ENCODE assay signal across 8 mouse cellular contexts in the genomic region with DNA sequence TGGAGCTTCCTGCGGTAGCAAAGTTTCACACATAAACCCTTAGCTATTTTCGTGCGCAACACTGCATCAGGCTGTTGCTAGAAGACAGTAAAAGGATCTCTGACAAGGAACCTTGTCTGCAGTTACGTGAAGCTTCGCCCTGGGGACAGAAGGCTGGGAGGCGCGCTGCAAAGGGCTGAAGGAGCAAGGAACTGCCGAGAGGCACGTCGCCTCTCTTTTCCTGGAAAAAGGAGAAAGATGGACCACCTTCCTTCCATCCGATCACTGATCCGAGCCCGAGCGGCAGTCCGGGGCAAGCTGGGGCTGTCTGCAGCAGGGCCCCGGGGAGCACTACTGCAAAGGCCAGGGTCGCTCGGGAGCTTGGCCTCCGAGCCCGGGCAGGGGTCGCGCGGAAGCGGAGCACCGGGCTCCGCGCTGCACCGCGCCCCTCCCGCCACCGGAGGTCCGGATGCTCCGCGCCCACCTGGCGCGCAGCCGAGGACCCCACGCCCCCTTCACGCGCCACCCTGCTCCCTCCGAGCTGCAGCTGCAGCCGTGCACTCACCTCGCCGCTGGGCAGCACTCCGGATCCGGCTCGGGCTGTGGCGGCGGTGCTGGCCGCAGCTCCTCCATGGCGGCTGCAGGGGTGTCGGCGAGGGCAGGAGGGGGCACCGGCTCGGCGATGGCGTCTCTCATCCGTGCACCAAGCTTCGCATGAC. TPM values are rescaled to one million over a fixed set of nuclear protein-coding genes. Genes with fewer than 3 reads are reported as not detected.
A peak's percentile ranks its signal among the peaks of the same experiment; 100 is the strongest.
DNase-seq lines count a peak whose midpoint lies in the region; ATAC-seq and TF ChIP-seq lines count a peak whose summit lies in the region.

No protein-coding gene starts in this region.

- peak overlapping the region; percentile 93 for H3K9ac ChIP-seq in heart, embryonic 15.5 days
- H3K9ac ChIP-seq in liver, postnatal 0 days (replicated peaks): peak overlapping the region; percentile 79

- WGBS in heart, embryonic 15.5 days: under 1% methylated on average over 52 of the region's 59 CpGs
- WGBS in liver, postnatal 0 days (ENCODE audit: insufficient replicate concordance): under 1% methylated on average over 51 of the region's 59 CpGs
- WGBS in thymus, adult 2 months: under 1% methylated on average over 59 of the region's 59 CpGs

- peak; percentile 22 for ATAC-seq in frontal cortex, adult (ENCODE audit: low TSS enrichment)
- ATAC-seq in heart, embryonic 15.5 days (replicated peaks; ENCODE audit: insufficient number of reproducible peaks, insufficient read depth, low FRiP score, low read depth): peak; percentile 72
- ATAC-seq in liver, postnatal 0 days: peak; percentile 67

- H3K4me2 ChIP-seq in heart, embryonic 15.5 days: peak overlapping the region; percentile 78
- peak overlapping the region; percentile 98 for H3K4me2 ChIP-seq in liver, postnatal 0 days (ENCODE audit: low read depth, low read length)

- H3K4me3 ChIP-seq in heart, embryonic 15.5 days: peak overlapping the region; percentile 93
- H3K4me3 ChIP-seq in liver, postnatal 0 days (ENCODE audit: low read depth, low read length): peak overlapping the region; percentile 98
- peak overlapping the region; percentile 84 for H3K4me3 ChIP-seq in thymus, adult 2 months (ENCODE audit: control insufficient read depth, insufficient read depth, low read length)

- no peaks in the 10 kb centered on the region for H3K36me3 ChIP-seq in heart, embryonic 15.5 days
- no peaks in the 10 kb centered on the region for H3K36me3 ChIP-seq in liver, postnatal 0 days (replicated peaks; ENCODE audit: insufficient read depth, low read length)
- H3K36me3 ChIP-seq in thymus, adult 2 months (ENCODE audit: control insufficient read depth, insufficient read depth, low read length): no peaks in the 10 kb centered on the region

- no peaks in the 10 kb centered on the region for H3K27me3 ChIP-seq in heart, embryonic 15.5 days
- no peaks in the 10 kb centered on the region for H3K27me3 ChIP-seq in liver, postnatal 0 days (ENCODE audit: insufficient read depth, low read length)
- H3K27me3 ChIP-seq in thymus, adult 2 months (ENCODE audit: control insufficient read depth, insufficient read depth, low read length): no peaks in the 10 kb centered on the region

- no peak for TF ChIP-seq EP300 in liver, postnatal 0 days (IDR thresholded peaks at IDR 0.05; ENCODE audit: low read depth)

- H3K27ac ChIP-seq in heart, embryonic 15.5 days: peak overlapping the region; percentile 95
- peak overlapping the region; percentile 81 for H3K27ac ChIP-seq in liver, postnatal 0 days (ENCODE audit: low read depth)
- H3K27ac ChIP-seq in thymus, adult 2 months (ENCODE audit: control insufficient read depth, insufficient read depth, low read length): no peak overlapping the region

- H3K4me1 ChIP-seq in heart, embryonic 15.5 days (replicated peaks): peaks cover 35% of the 10 kb centered on the region
- H3K4me1 ChIP-seq in liver, postnatal 0 days (ENCODE audit: insufficient read depth): 0 out of 2 replicates have a peak, but pooled peaks cover under 1% of the 10 kb centered on the region
- H3K4me1 ChIP-seq in thymus, adult 2 months (replicated peaks; ENCODE audit: control insufficient read depth, insufficient read depth, low read length): peaks cover 3% of the 10 kb centered on the region; the same call in 1 of the 2 replicates

- no peaks in the 10 kb centered on the region for H3K9me3 ChIP-seq in heart, embryonic 15.5 days (replicated peaks)
- H3K9me3 ChIP-seq in liver, postnatal 0 days (ENCODE audit: low read length): no peaks in the 10 kb centered on the region

- TF ChIP-seq CTCF in liver, postnatal 0 days (IDR thresholded peaks at IDR 0.05; ENCODE audit: low read depth): no peak
- TF ChIP-seq CTCF in thymus, adult 2 months (IDR thresholded peaks at IDR 0.05; ENCODE audit: borderline replicate concordance, control insufficient read depth, extremely low read depth, insufficient read depth, low read length, poor library complexity): 0 out of 2 replicates have a peak, but pooled peaks have one; percentile 45

- DNase-seq in frontal cortex, postnatal 10 days (ENCODE audit: low spot score in 2 of 2): no peak
- peak; percentile 14 for DNase-seq in urinary bladder, postnatal 14 days (ENCODE audit: low spot score)
- no peak for DNase-seq in urinary bladder, postnatal 25 days (ENCODE audit: low spot score)
- DNase-seq in liver, postnatal 0 days: peak; percentile 33
- no peak for DNase-seq in thymus, adult 2 months
- no peak for DNase-seq in adrenal gland, adult 8-10 months

- no peak for TF ChIP-seq POLR2A in thymus, adult 2 months (IDR thresholded peaks at IDR 0.05; ENCODE audit: control insufficient read depth, extremely low read depth, insufficient read depth, low read length, poor library complexity)

RNA-seq across cellular contexts. Expression of a gene that starts 0.5 kb away (rescaled TPM):
- 31.5 and 34.7 TPM in 2 replicates for polyA plus RNA-seq in heart, embryonic 15.5 days (2015; fragmentation: Nextera tagmentation; extraction: Ambion mirVana)
- 9.8 and 13.0 TPM in 2 replicates for polyA plus RNA-seq in liver, postnatal 0 days (2015; fragmentation: Nextera tagmentation; extraction: Ambion mirVana)
- 27.7 and 43.4 TPM in 2 replicates for polyA plus RNA-seq in thymus, adult 2 months (2012; rRNA removed)
- total RNA-seq in adrenal gland, adult 8-10 months (2022): 10 to 100 TPM; 25.3 to 39.6 (median 34.3) TPM

Comparison
In these comparisons a context has a peak if more than half of its experiments do, and no peak if none do; other contexts are left out.
1. DNase-seq: peak in urinary bladder, postnatal 14 days (single experiment) and liver, postnatal 0 days (single experiment); none in frontal cortex, postnatal 10 days (0 of 2), urinary bladder, postnatal 25 days (single experiment), thymus, adult 2 months (single experiment) and adrenal gland, adult 8-10 months (single experiment).
2. ATAC-seq: peak in every context shown above with its lines; median percentile 72 in heart, embryonic 15.5 days; 67 in liver, postnatal 0 days; 22 in frontal cortex, adult.
3. Peak in every context shown above with its lines, with median percentiles within 50 percentile points of each other: H3K4me3 ChIP-seq.